Mouse (Mus musculus): ENCODE data around the gene Prkd2. TPM values are rescaled to one million over a fixed set of nuclear protein-coding genes. Genes with fewer than 3 reads are reported as not detected.
A peak's percentile ranks its signal among the peaks of the same experiment; 100 is the strongest.

Prkd2 gene
- polyA plus RNA-seq, 1 experiment from 2014 or later, result 80.0 TPM

DNA sequence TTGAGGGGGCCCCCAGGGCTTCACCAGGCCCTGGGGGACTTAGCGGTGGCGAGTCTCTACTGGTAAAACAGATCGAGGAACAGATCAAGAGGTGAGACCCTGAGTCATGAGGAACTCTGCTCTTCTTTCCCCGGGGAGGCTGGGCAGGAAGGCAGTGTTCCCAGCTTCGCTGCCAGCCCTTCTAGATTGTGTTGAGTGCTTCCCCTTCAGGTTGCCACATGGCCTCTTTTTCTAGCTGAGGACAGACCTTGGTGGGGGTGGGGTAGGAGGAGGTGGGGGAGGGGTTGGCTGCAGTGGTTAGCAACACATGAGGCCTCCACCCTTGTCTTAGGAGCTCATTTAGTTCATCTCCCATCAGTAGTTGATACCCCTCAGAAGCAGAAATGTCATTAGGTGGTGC is 16.1 kb upstream of the Prkd2 start:
- no peak for DNase-seq (ENCODE audit: low spot score)

- no peak for DNase-seq (ENCODE audit: low spot score)
These were observed 15.4 kb upstream of the Prkd2 start for GRCm38 (mm10) chr7:16827274-16827673.

- DNase-seq (ENCODE audit: low spot score), result no peak
These were observed 12.3 kb upstream of the Prkd2 start for GRCm38 (mm10) chr7:16830449-16830848.

DNA sequence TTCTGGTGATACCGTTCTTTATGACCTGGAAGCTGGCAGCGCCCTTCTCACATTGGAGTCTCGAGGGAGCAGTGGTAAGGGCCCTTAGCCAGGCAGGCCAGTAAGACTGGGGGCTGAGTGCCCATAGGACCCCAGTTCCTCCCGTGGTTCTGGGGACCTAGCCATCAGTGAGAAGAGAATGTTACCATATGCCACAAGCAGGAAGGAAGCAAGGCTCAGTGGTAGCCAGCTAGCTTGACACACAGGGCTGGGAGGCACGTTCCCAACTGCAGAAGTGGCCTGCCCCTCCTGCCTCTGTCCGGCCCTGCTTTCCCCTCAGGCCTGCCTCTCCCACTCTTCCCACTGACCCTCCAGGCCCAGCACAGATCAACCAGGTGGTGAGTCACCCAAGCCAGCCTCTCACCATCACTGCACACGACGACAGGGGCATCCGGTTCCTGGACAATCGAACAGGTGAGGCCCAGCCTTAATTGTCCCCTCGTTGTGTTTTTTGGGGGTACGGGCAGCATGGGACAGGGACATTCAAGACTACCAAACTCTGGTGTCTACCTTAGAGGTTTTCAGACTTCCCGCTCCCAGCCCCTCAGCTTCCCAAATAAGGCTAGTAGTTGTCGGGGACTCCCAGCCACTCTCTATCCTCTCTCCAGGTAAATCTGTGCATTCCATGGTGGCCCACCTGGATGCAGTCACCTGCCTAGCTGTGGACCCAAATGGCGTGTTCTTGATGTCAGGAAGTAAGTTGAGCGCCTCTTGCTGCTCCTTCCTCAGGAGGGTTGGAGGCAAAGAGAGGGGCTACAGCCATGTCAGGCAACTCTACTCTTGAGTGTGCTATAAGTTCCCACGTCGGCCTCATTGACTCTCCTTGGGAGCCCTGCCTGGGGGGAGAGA is 4.5 kb upstream of the Prkd2 start:
- no peak for DNase-seq (ENCODE audit: low spot score)

DNA sequence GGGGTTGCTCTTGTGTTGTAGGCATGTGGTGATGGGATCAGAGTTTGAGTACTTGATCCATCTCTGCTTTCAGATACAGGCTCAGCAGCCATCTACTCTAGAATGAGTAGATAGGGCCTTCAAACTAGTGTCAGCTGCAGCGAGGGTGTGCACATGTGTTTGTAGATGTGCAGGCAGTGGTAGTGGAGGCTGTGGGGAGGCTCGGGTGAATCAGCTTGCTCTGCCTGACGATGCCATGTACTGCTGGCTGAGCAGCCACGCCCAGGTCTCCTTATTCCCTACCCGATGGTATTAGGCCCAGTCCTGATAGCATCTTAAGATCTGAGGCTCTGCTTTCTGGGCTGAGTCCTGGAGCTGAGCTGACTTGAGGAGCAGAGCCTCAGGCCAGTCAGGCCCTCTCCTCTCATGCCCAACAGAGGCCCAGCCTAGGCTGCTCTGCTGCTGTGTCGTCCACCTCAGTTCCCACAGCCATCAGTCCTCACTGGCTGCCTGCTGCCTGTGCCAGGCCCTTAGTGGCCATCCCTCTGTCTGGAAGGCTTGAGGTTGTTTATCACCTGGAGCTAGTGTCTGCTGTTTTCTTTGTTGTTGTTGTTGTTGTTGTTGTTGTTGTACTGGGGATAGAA is 3.8 kb upstream of the Prkd2 start:
- DNase-seq (ENCODE audit: low spot score), result no peak

- no peak for DNase-seq (ENCODE audit: low spot score)
These were observed 3.1 kb upstream of the Prkd2 start for GRCm38 (mm10) chr7:16839427-16840108.

GRCm38 (mm10) chr7:16840109-16840491 is 2.6 kb upstream of the Prkd2 start:
- no peak for DNase-seq (ENCODE audit: low spot score)

GRCm38 (mm10) chr7:16841078-16841477 is 1.6 kb upstream of the Prkd2 start:
- DNase-seq (ENCODE audit: low spot score), result no peak

GRCm38 (mm10) chr7:16841561-16842560 is 841 bp upstream of the Prkd2 start:
- DNase-seq (ENCODE audit: low spot score), result peak; percentile 88

- DNase-seq (ENCODE audit: low spot score), result peak; percentile 75
These were observed 904 bp downstream of the Prkd2 start for GRCm38 (mm10) chr7:16843441-16844171.

DNA sequence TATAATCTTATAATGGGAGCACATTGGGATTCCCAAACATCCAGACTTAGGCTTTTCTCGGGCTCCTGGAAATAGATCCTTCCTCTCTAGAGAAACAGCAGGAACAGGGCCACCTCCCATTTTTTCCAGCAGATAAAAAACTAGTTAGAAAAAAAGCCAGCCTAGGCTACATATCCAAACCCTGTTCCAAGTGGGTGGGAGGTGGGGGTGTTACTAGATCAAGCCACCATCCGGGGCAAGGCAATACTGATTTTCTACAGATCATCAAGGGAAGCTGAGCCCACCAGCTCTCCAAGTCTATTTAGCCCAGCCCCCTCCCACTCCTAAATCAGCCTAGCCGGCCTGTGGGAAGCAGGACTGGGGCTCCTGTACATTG is 2.0 kb downstream of the Prkd2 start:
- DNase-seq (ENCODE audit: low spot score), result no peak

GRCm38 (mm10) chr7:16845072-16845819 is 2.5 kb downstream of the Prkd2 start:
- DNase-seq (ENCODE audit: low spot score), result peak; percentile 84

DNA sequence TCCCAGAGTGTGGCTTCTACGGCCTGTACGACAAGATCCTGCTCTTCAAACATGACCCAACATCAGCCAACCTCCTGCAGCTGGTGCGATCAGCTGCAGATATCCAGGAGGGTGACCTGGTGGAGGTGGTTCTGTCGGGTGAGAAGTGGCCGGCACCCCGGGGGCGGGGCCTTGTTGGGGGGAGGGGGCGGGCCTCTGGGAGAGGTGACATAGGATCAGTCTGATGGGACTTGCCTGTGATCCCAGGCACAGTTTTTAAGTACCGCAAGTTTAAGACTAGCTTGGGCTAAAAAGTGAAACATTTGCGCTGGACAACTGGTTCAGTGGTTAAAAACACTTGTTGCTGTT is 3.1 kb downstream of the Prkd2 start:
- no peak for DNase-seq (ENCODE audit: low spot score)

DNA sequence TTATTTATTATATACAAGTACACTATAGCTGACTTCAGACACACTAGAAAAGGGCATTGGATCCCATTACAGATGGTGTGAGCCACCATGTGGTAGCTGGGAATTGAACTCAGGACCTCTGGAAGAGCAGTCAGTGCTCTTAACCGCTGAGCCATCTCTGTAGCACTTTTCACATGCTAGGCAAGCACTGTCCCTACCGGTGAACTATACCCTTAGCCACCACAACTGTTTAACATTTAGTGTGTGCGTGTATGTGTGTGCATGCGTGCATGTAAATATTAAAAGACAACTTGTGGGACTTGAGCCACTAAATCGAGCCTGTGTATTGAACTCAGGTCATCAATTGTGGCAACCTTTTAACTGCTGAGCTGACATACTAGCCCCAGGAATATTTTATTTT is 4.1 kb downstream of the Prkd2 start:
- no peak for DNase-seq (ENCODE audit: low spot score)

GRCm38 (mm10) chr7:16847507-16847906 is 4.8 kb downstream of the Prkd2 start:
- no peak for DNase-seq (ENCODE audit: low spot score)

DNA sequence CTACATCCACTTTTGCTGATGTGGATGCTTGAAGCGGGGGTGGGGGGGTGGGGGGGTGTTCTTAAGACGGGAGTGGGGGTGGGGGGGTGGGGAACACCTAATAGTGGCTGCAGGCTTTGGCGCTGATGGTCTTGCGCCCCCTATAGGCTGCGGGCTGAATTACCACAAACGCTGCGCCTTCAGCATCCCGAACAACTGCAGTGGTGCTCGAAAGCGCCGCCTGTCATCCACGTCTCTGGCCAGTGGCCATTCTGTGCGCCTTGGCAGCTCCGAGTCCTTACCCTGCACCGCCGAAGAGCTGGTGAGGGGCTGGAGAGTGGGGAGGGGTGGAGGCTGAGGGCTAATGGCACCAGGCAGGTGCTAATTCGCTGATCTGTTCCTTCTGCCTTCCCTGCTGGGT is 5.9 kb downstream of the Prkd2 start:
- peak; percentile 46 for DNase-seq (ENCODE audit: low spot score)

DNA sequence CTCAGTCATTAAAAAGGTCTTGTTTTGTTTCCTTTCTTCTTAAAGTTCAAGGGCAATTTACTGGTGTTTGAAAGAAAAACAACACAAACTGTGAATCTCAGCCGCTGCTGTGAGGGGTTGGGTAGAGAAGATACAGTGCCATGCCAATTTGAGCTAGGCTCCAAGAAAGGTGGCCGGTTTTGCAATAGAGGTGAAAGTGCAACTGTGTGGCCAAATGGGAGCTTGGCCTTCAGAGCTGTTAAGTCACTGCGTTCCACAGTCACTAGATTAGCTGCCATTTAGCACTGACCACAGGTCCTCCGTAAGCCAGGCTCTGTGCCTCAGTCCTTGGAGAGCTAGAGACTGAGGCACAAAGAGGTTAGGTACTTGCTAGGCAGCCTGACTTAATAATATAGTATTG is 8.9 kb downstream of the Prkd2 start:
- no peak for DNase-seq (ENCODE audit: low spot score)

- DNase-seq (ENCODE audit: low spot score), result no peak
These were observed 10.7 kb downstream of the Prkd2 start for GRCm38 (mm10) chr7:16853302-16853831.

GRCm38 (mm10) chr7:16858336-16858735 is 15.6 kb downstream of the Prkd2 start:
- DNase-seq (ENCODE audit: low spot score), result peak; percentile 68

Data from thymus, postnatal 0 days (tissue).